Mouse (Mus musculus) activated CD4-positive, CD25-positive, alpha-beta regulatory T cell, adult 4 months (primary cell): ENCODE results near the gene Asah2. TPM values are rescaled to one million over a fixed set of nuclear protein-coding genes. Genes with fewer than 3 reads are reported as not detected.
"Not testable (repeated sequence)": the region's sequence is repeated elsewhere in the genome, so short reads cannot be mapped to it uniquely, and the experiment has no call there.

Source experiments
- ATAC-seq: one replicate; pipeline ENCODE4 v1.8.0; 2017
- polyA plus RNA-seq, 2 experiments: library from polyadenylated mRNA; unstranded; fragments of 100-300 nt; shearing (Covaris generic); gene quantifications; one replicate each; pipeline ENCODE4 v1.2.1; 2017

The Asah2 gene
- 1 to 10 TPM; 1.2 to 1.8 TPM for polyA plus RNA-seq

DNA sequence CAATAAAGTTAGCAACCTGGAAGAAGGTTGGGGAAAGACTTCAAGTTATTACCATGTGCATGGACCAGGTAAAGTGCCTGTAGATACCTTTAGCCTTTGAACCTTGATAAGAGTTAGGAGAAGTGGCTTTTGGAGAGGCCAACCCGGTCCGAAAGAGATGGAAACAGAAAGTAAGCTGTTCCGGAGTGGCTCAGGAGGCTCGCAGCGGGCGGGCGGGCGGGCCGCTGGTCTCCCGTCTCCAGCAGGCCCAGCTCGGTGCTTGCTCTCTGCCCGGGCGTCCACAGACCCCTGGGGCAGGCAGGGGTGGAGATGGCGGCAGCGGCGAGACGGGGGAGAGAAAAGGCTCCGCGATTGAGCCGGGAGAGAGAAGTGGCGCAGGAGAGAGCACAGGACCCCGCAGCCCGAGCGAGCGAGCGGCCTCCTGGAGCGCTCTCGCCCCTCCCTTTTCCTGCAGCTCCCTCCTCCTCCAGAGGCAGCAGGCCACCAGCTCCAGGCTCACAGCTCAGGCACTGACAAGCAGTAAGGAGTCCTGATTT lies at the start of gene Asah2:
Gene Asah2, minus strand, starts transcription at position 441 of the 536 bp plus-strand sequence.
- ATAC-seq, result peak; percentile 87

- ATAC-seq, result no peak
These were observed 49.0 kb upstream of the Asah2 start for GRCm38 (mm10) chr19:32157045-32157444.

DNA sequence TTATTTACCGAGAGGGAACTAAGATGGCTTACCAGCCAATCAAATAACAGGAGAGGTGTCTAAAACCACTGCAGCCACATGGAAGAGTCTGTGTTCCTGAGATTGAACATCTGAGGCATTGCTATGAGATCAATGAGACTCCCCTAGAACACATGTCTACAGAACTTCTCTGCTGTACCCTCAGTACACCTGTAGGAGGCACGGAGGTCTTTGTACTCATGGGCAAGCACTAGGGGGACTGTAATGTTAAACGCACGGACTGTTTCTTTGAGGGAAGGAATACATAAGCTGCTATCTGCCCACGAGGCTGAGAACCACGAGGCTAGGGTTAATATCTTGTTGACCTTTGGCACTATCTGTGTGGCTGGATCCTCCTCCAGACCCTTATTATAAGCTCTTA lies 44.5 kb upstream of the Asah2 start:
- ATAC-seq, result no peak

DNA sequence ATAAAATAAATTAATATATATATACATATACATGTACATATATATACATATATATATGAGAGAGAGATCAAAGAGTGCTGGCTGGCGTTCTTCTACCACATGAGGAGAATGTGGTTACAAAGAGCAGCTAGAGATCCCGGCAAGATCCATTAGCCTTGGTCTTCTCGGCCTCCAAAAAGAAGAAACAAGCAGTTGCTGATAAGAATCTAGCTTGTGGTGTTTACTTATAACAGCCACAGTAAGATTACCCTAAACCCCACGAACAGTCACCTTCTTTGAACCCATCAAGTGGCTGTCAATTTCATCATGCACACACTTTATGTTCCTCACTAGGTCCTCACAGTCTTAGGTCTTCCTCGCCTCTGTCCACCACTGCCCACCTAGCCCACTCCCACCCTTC lies 40.7 kb upstream of the Asah2 start:
- ATAC-seq, result peak; percentile 49

GRCm38 (mm10) chr19:32142383-32142782 lies 34.4 kb upstream of the Asah2 start:
- ATAC-seq, result no peak

DNA sequence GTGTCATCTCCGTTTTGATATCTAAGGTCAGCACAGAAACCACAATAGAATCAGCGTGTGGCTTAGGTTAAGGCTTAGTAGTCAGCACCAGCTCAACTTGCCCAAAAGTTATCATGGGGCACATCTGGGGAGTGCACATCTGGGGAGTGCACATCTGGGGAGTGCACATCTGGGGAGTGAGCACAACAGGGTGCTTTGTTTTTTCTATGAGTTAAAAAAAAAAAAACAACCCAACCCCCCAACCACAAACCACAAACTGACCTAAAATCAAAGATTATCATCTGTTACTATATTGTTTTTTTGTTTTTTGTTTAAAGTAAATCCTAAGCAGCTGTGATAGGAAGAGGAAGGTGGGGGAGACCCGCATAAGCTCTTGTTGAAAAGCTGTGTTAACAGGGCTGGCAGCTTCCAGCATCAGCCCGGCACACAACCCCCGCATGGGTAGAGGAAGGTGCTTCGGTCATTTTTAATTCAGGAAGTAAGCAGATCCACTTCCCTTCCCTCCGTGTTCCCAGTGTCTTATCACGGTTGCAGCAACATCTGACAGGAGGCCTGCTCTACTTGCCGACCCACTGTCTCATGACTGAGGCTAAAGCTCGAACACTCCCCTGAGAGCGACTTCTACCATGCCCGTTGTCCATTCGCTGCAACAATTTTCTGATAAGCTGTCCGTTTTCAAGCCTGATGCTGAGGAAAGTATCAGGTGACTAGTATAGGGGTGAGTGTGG lies 30.5 kb upstream of the Asah2 start:
- ATAC-seq, result peak; percentile 24

DNA sequence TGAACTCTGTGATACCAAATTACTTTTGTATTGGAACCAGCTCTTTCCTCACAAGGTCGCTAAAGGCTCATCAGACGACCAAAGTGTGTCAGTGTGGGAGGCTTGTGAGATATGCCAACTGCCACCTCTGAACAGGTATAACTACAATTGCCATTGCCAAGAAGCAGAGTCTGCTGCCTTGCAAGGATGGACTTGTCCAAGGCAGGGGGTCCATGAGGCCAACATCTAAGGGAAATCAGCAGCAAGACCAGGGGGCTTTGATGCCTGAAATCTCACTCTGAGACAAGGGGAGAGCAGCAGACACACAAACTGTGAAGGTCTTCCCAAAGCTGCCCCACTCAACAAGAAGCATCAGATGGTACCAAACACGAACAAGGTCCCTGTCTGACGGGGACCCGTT lies 29.9 kb upstream of the Asah2 start:
- ATAC-seq, result no peak

- no peak for ATAC-seq
These were observed 29.0 kb upstream of the Asah2 start for GRCm38 (mm10) chr19:32136888-32137625.

GRCm38 (mm10) chr19:32131707-32132488 lies 23.9 kb upstream of the Asah2 start:
- ATAC-seq, result not testable (repeated sequence)

DNA sequence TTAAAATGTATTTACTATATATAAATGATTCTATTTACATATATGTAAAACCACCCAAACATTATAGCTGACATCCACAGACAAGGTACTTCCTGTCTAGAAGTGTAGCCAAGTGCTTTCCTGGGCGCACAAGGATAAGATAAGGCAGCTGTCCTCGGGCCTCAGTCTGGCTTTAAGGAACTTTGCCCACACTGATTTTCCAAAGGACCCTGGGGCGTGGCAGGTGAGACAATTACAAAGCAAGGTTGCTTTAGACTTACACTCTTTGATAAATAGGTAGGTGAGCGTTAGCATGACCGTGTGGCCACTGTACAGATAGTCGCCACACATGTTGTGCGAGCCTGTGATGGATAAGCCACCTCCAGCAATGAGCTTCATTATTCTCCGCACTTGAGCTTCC lies 21.3 kb upstream of the Asah2 start:
- ATAC-seq, result no peak

DNA sequence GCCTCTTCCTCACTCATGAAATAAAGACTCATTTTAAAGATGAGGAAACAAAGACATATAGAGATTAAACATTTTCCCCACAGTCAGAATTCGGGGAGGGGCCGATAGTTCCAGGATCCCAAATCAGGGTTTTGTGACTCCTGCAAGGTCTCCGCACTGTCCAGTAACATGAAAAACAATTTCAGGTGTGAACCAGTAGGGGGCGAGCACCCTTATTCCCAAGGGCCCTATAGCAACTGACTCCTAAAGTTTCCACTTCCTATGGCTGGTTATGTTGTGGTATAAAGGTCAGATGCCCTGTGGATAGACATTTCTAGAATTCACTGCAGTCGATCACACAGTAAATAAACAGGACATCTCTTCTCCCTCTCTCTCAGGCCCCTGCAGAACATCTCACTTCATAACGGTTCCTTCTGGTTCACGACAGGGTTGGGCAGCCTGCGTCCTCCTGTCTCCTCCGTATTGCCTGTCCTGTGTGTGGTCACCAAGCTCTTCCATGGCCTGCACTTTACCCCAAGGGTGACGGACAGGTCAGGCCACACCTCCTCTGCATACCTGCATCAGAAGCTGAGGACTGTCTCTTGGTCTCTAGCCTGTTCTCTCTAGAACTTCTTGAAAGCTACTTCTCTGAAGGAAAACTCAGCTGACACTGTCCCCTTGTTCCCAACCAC lies 19.3 kb upstream of the Asah2 start:
- no peak for ATAC-seq

DNA sequence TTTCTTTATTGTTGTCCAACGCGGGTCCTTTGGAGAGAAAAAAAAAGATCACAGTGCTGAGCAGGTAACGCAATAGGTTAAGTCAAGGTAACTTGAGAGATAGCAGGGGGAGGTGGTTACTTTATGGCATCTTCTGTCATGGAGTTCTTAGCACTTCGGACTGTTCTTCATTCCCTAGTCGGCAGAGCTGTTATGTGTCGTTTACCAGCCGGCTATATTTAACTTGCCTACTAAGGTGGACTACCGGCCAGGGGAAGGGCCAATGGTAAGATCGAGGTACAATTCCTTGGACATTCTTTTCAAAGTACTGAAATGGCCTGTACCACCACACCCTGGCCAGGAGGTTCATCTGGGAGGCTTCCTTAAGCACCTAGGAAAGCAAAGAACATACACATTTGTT lies 16.1 kb upstream of the Asah2 start:
- ATAC-seq, result no peak

- ATAC-seq, result no peak
These were observed 15.2 kb upstream of the Asah2 start for GRCm38 (mm10) chr19:32123196-32123595.

DNA sequence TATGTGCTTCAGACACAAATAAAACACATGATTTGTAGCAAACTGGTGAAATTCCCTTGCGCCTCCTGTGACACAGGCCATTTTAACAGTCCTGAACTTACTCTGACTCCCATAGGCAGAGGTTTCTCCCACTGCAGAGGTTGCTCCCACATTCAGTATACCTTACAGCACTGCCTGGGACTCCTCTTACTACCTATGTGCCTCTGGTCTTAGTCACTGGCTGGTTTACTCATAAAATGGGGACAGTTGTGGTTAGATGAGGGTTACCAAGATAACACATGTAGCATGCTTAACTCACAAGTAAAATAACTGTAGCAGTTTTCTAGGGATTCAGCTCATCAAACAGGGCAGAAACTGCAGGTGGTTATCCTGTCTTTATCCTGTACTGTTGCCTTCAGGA lies 12.8 kb upstream of the Asah2 start:
- no peak for ATAC-seq

GRCm38 (mm10) chr19:32119666-32120065 lies 11.7 kb upstream of the Asah2 start:
- ATAC-seq, result no peak

DNA sequence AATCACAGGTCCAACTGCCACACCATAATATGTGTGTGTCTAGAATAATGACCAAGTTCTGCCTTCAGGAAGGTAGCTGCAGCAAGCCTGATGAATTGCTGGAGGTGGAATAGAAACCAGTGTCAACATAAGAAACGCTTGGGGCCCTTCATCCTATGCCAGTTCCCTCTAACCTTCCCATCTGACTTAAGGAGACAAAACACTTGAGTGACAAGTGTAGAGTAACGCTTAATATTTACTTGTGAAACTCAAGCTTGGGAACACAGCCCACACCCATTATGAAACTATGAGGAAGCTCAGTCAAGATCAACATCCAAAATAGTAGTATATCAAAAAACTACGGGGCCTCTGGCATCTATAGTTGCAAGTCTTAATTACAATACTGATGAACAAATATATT lies 10.5 kb upstream of the Asah2 start:
- ATAC-seq, result no peak

DNA sequence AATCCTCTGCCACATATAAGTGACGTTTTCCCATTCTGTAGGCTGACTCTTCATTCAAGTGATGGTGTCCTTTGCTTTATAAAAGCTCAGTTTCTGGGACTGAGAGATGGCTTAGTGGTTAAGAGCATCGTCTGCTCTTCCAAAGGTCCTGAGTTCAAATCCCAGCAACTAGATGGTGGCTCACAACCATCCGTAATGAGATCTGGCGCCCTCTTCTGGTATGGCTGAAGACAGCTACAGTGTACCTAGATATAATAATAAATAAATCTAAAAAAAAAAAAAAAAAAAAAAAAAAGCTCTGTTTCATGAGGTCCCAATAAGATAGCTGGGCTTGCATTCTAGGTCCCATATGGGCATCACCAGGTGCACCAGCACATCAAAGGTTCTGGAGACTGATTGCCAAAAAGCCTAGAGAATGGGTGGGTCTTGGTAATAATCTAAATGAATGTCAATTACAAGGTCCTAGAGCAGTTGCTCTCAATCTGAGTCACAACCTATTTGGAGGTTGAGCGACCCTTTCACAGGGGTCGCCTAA lies 9.5 kb upstream of the Asah2 start:
- no peak for ATAC-seq

- no peak for ATAC-seq
These were observed 4.1 kb upstream of the Asah2 start for GRCm38 (mm10) chr19:32111866-32112790.

GRCm38 (mm10) chr19:32106750-32107149 lies 1.3 kb downstream of the Asah2 start:
- no peak for ATAC-seq

DNA sequence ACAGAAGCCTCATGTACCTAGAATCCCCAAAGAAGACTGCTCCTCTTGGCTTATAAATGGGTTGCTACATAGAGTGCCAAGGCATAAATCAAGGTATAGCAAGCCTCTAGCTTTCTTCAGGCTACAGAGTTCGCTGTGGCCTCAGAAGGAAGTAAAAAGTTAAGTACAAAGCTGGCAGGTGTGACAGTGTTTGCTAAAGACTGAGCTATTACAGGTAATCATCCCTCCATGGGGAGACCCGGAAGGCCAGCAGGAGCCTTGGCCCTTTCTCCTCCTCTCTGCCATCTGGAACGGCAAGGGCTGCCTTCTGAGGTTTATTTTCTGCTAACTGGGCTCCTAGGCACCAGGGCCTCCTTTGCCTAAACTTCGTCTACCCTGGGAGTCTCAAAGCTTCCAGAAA lies 3.8 kb downstream of the Asah2 start:
- ATAC-seq, result no peak

GRCm38 (mm10) chr19:32102976-32103300 lies 5.1 kb downstream of the Asah2 start:
- ATAC-seq, result no peak
